ENCODE assay signal across 22 mouse cellular contexts in the genomic region with DNA sequence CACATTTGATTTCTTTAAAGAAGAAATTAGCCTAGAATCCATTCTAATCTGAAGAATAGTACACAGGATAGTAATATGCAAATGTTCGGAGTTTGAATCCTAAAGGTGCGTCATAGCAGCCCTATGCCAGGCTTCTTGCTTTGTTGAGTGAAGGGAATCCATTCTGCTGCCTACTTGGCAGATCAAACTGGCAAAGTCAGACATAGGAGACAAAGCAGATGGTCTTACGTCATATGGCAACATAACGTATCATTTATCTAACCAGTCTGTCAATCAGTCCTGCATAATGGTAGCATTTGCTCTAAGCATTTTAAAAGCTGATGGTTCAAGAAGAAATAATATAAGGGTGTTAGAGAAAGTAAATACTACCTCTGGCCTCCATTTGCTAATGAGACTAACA.
"Had no signal": no experiment of that assay in that cellular context is flagged by ENCODE, and none has a peak within 500 bp of the region (broad histone marks: within the 10 kb centered on the region; RNA-seq: fewer than 3 reads in every experiment).

No protein-coding gene starts in this region.

- H3K27ac ChIP-seq: kidney, embryonic 15.5 days; limb, embryonic 10.5 days; limb, embryonic 13.5 days; liver, embryonic 12.5 days; liver, embryonic 15.5 days; lung, embryonic 15.5 days; midbrain, embryonic 10.5 days; midbrain, embryonic 13.5 days; neural tube, embryonic 13.5 days; stomach, postnatal 0 days had no signal

- DNase-seq: kidney, postnatal 10 days; kidney, postnatal 36 days; liver; lung, adult 18-20 months; lung, postnatal 10 days; lung, postnatal 36 days; thymus, adult 2 months; thymus, postnatal 14 days; thymus, postnatal 4 days had no signal

- H3K4me3 ChIP-seq: kidney, embryonic 15.5 days; limb, embryonic 10.5 days; limb, embryonic 13.5 days; liver, embryonic 12.5 days; liver, embryonic 15.5 days; lung, embryonic 15.5 days; megakaryocyte, embryonic 14.5 days; midbrain, embryonic 10.5 days; midbrain, embryonic 13.5 days; myocyte; neural tube, embryonic 13.5 days had no signal

- H3K36me3 ChIP-seq: kidney, embryonic 15.5 days; limb, embryonic 10.5 days; limb, embryonic 13.5 days; liver, embryonic 12.5 days; liver, embryonic 15.5 days; lung, embryonic 15.5 days; midbrain, embryonic 10.5 days; midbrain, embryonic 13.5 days; neural tube, embryonic 13.5 days had no signal

- H3K4me2 ChIP-seq: kidney, embryonic 15.5 days; limb, embryonic 13.5 days; liver, embryonic 12.5 days; liver, embryonic 15.5 days; lung, embryonic 15.5 days; midbrain, embryonic 13.5 days; neural tube, embryonic 13.5 days had no signal

- H3K9me3 ChIP-seq: kidney, embryonic 15.5 days; limb, embryonic 10.5 days; limb, embryonic 13.5 days; liver, embryonic 12.5 days; liver, embryonic 15.5 days; lung, embryonic 15.5 days; megakaryocyte, embryonic 14.5 days; midbrain, embryonic 10.5 days; midbrain, embryonic 13.5 days; neural tube, embryonic 13.5 days had no signal

- ATAC-seq: liver, embryonic 12.5 days; midbrain, embryonic 13.5 days; midbrain, embryonic 16.5 days had no signal

- H3K4me1 ChIP-seq: kidney, embryonic 15.5 days; limb, embryonic 10.5 days; limb, embryonic 13.5 days; liver, embryonic 12.5 days; liver, embryonic 15.5 days; lung, embryonic 15.5 days; megakaryocyte, embryonic 14.5 days; neural tube, embryonic 13.5 days had no signal

- H3K9ac ChIP-seq: kidney, embryonic 15.5 days; limb, embryonic 13.5 days; liver, embryonic 12.5 days; liver, embryonic 15.5 days; lung, embryonic 15.5 days; midbrain, embryonic 13.5 days; neural tube, embryonic 13.5 days had no signal

- H3K27me3 ChIP-seq: kidney, embryonic 15.5 days; limb, embryonic 13.5 days; liver, embryonic 12.5 days; liver, embryonic 15.5 days; lung, embryonic 15.5 days; megakaryocyte, embryonic 14.5 days; midbrain, embryonic 13.5 days; neural tube, embryonic 13.5 days had no signal
